Mouse (Mus musculus): ENCODE results near the gene D630039A03Rik. TPM values are rescaled to one million over a fixed set of nuclear protein-coding genes. Genes with fewer than 3 reads are reported as not detected.
"Not testable (repeated sequence)": the region's sequence is repeated elsewhere in the genome, so short reads cannot be mapped to it uniquely, and the experiment has no call there.

Gene D630039A03Rik
- polyA plus RNA-seq, 1 experiment from 2014 or later: 0.19 TPM

DNA sequence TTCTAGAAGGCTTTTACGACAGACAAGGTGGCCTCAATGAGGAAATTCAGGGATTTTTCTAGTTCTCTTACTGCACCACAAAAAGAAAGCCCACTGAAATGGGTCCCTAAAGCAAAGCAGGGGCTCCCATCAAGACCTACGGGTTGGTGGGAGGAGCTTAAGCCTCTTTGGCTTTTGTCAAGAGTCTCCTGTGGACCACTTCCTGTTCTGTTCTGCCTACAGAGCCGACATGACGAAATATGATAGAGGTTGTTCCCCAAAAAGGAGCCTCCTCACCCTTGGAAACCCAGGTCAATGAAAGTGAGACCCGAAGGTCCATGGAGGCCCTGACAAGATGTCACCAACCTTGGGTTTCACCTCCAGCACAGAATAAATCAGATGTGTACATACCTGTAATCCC lies 13.5 kb downstream of the D630039A03Rik start:
- WGBS: 87% methylated on average over 5 of the region's 5 CpGs
- H3K9ac ChIP-seq: no peak overlapping the region
- H3K4me3 ChIP-seq: no peak overlapping the region
- ATAC-seq (ENCODE audit: low FRiP score, low read depth): no peak
- no peaks in the 10 kb centered on the region for H3K27me3 ChIP-seq
- H3K9me3 ChIP-seq: no peaks in the 10 kb centered on the region
- H3K4me1 ChIP-seq (replicated peaks): peaks cover 5% of the 10 kb centered on the region; the same call in 1 of the 2 replicates
- H3K36me3 ChIP-seq: no peaks in the 10 kb centered on the region
- H3K4me2 ChIP-seq: no peak overlapping the region
- no peak overlapping the region for H3K27ac ChIP-seq (replicated peaks)

DNA sequence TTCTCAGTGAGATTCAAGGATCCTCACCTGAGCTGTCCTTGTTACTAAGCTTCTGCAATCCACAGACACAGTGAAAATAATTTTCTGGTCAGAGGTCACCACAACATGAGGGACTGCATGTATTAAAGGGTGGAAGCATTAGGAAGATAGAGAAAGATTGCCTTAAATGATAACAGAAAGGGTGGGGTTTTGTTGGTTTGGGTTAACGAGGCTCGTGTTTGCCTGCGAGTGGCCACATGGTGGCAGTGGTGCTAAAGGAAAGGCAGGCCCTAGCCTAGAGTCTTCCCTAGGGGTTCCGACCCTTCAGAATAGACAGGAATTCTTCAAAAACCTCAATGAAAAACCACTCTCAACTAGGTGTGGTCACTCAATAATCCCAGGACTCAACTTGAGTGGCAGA lies 14.9 kb downstream of the D630039A03Rik start:
- H3K9me3 ChIP-seq: no peaks in the 10 kb centered on the region
- H3K27ac ChIP-seq (replicated peaks): no peak overlapping the region
- WGBS: 12% methylated on average over 4 of the region's 4 CpGs
- no peak overlapping the region for H3K4me2 ChIP-seq
- H3K27me3 ChIP-seq: no peaks in the 10 kb centered on the region
- no peak overlapping the region for H3K9ac ChIP-seq
- no peak overlapping the region for H3K4me3 ChIP-seq
- H3K36me3 ChIP-seq: no peaks in the 10 kb centered on the region
- 0 out of 2 replicates have a peak, but pooled peaks have one; percentile 28 for ATAC-seq (ENCODE audit: low FRiP score, low read depth)
- peaks cover 5% of the 10 kb centered on the region; the same call in 1 of the 2 replicates for H3K4me1 ChIP-seq (replicated peaks)

DNA sequence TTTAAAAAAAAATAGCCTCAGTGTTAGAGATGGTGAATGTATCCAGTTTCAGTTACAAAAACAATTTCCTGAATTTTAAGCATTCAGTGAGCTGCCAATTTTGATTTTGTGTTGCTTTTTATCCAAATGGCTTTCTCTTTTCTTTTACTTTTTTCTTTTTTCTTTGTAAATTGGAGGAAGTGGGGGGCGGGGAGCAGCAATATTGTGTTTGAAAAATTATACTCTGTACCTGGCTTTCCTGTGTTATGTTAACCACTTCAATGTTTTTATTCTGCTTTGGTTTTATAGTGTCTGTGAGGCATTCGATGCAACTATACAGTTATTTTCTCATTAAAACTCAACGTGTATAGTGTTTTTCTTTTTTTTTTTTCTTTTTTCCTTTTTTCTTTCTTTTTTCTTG lies 19.5 kb downstream of the D630039A03Rik start:
- Histone ChIP-seq H3K9ac (no peak overlapping the region), H3K4me3 (no peak overlapping the region), H3K36me3 (no peaks in the 10 kb centered on the region), H3K9me3 (no peaks in the 10 kb centered on the region), H3K4me2 (no peak overlapping the region), H3K27me3 (no peaks in the 10 kb centered on the region), H3K27ac (replicated peaks) (no peak overlapping the region), H3K4me1 (replicated peaks) (peaks cover 4% of the 10 kb centered on the region)
- ATAC-seq (ENCODE audit: low FRiP score, low read depth): no peak
- 84% methylated on average over 3 of the region's 3 CpGs for WGBS

GRCm38 (mm10) chr4:57895902-57896301 lies 20.2 kb downstream of the D630039A03Rik start:
- no peaks in the 10 kb centered on the region for H3K9me3 ChIP-seq
- H3K4me3 ChIP-seq: no peak overlapping the region
- peaks cover 4% of the 10 kb centered on the region for H3K4me1 ChIP-seq (replicated peaks)
- no peaks in the 10 kb centered on the region for H3K36me3 ChIP-seq
- no peak overlapping the region for H3K4me2 ChIP-seq
- H3K27me3 ChIP-seq: no peaks in the 10 kb centered on the region
- no peak overlapping the region for H3K27ac ChIP-seq (replicated peaks)
- 67% methylated on average over 6 of the region's 6 CpGs for WGBS
- no peak for ATAC-seq (ENCODE audit: low FRiP score, low read depth)
- no peak overlapping the region for H3K9ac ChIP-seq

DNA sequence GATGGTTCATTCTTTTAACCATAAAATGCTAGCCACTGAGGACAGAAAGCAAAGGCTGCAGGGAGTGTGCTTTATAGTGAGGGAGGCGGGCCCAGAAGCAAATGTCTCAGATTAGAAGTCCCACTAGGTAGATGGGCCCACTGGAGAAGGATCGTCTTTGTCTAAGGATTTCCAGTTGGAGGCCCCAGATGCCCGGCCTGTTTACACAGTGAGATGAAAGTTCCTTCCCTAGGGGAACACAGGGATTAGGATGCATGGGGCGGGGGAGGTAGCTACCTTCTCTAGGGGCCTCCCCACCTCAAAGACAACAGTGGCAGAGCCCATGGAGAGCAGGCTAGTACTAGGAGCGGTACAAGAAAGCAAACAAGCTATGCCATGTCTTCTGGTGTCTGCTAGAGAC lies 21.0 kb downstream of the D630039A03Rik start:
- Histone ChIP-seq H3K4me2 (no peak overlapping the region), H3K27ac (replicated peaks) (no peak overlapping the region), H3K9ac (no peak overlapping the region), H3K36me3 (no peaks in the 10 kb centered on the region), H3K9me3 (no peaks in the 10 kb centered on the region), H3K4me1 (replicated peaks) (peaks cover 4% of the 10 kb centered on the region), H3K4me3 (no peak overlapping the region), H3K27me3 (no peaks in the 10 kb centered on the region)
- 44% methylated on average over 5 of the region's 5 CpGs for WGBS
- ATAC-seq (ENCODE audit: low FRiP score, low read depth): no peak

GRCm38 (mm10) chr4:57892001-57892586 lies 24.0 kb downstream of the D630039A03Rik start:
- Histone ChIP-seq H3K27ac (replicated peaks) (no peak overlapping the region), H3K4me2 (no peak overlapping the region), H3K4me1 (replicated peaks) (peaks cover 4% of the 10 kb centered on the region), H3K9me3 (no peaks in the 10 kb centered on the region), H3K36me3 (no peaks in the 10 kb centered on the region), H3K27me3 (no peaks in the 10 kb centered on the region), H3K9ac (no peak overlapping the region), H3K4me3 (no peak overlapping the region)
- WGBS: 38% methylated on average over 10 of the region's 10 CpGs
- no peak for ATAC-seq (ENCODE audit: low FRiP score, low read depth)

DNA sequence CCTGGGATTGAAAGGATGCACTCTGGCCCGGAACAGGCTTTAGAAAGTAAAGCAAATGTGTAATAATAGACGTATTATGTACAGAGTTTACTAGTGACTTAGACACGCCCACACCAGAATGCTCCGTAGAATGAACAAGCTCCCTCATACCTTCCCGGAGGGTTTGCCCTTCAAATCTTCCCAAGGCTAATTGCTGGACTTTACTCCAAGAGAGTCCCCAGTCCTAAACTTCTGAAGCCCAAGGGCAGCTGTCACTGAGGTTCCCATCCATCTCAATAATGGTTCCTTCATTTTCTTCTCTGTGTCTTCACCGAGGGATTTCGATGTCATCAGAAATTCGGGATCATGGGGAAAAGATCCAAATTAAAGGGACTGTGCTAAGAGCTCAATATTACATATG lies 26.3 kb downstream of the D630039A03Rik start:
- no peaks in the 10 kb centered on the region for H3K27me3 ChIP-seq
- no peak overlapping the region for H3K27ac ChIP-seq (replicated peaks)
- ATAC-seq (ENCODE audit: low FRiP score, low read depth): no peak
- H3K4me2 ChIP-seq: no peak overlapping the region
- H3K9ac ChIP-seq: no peak overlapping the region
- H3K4me1 ChIP-seq (replicated peaks): peaks cover 4% of the 10 kb centered on the region
- no peak overlapping the region for H3K4me3 ChIP-seq
- WGBS: 89% methylated on average over 8 of the region's 8 CpGs
- H3K9me3 ChIP-seq: no peaks in the 10 kb centered on the region
- no peaks in the 10 kb centered on the region for H3K36me3 ChIP-seq

DNA sequence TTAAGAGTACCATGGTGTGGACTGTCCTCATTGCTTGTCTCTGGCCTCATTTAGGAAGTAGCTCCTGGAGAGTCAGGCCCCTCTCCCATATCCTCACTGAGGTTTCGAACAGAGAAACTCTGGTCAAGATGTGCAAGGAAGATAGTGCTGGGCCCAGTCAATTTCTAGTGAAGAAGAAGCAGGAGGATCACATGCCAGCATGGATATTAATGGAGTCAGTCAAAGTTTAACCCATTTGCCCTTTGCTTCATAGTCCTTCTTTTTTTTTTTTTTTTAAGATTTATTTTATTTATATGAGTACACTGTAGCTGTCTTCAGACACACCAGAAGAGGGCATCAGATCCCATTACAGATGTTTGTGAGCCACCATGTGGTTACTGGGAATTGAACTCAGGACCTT lies 27.1 kb downstream of the D630039A03Rik start:
- 100% methylated on average over 1 of the region's 1 CpGs for WGBS
- not testable (repeated sequence) for H3K4me1 ChIP-seq (replicated peaks); H3K27ac ChIP-seq (replicated peaks); H3K9ac ChIP-seq; H3K9me3 ChIP-seq; ATAC-seq (ENCODE audit: low FRiP score, low read depth); H3K4me3 ChIP-seq; H3K27me3 ChIP-seq; H3K4me2 ChIP-seq; H3K36me3 ChIP-seq

DNA sequence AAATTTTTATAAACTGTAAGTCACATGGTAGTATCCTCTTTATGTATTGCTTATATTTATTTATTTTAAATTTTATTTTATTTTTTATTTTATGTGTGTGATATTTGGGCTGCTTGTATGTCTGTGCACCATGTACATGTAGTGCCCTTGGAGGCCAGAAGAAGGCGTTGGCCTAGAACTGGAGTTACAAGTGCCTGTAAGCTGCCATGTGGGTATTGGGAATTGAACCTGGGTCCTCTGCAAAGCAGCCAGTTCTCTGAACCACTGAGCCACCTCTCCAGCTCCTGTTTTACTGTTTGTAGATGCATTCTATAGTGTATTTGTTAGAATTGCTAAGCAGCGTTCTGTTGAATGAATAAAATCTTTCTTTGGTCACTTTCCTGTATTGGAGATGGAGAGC lies 27.9 kb downstream of the D630039A03Rik start:
- Histone ChIP-seq H3K27me3 (no peaks in the 10 kb centered on the region), H3K27ac (replicated peaks) (no peak overlapping the region), H3K4me2 (no peak overlapping the region), H3K4me1 (replicated peaks) (peaks cover 9% of the 10 kb centered on the region), H3K9ac (no peak overlapping the region), H3K4me3 (no peak overlapping the region), H3K9me3 (no peaks in the 10 kb centered on the region), H3K36me3 (no peaks in the 10 kb centered on the region)
- ATAC-seq (ENCODE audit: low FRiP score, low read depth): no peak
- WGBS: 88% methylated on average over 2 of the region's 2 CpGs

GRCm38 (mm10) chr4:57886888-57887230 lies 29.2 kb downstream of the D630039A03Rik start:
- no peak overlapping the region for H3K4me3 ChIP-seq
- no peaks in the 10 kb centered on the region for H3K9me3 ChIP-seq
- no peak overlapping the region for H3K9ac ChIP-seq
- no peak overlapping the region for H3K27ac ChIP-seq (replicated peaks)
- H3K4me2 ChIP-seq: no peak overlapping the region
- no peak for ATAC-seq (ENCODE audit: low FRiP score, low read depth)
- H3K36me3 ChIP-seq: no peaks in the 10 kb centered on the region
- no peaks in the 10 kb centered on the region for H3K27me3 ChIP-seq
- H3K4me1 ChIP-seq (replicated peaks): peaks cover 5% of the 10 kb centered on the region
- 93% methylated on average over 3 of the region's 3 CpGs for WGBS

GRCm38 (mm10) chr4:57886066-57886887 lies 29.8 kb downstream of the D630039A03Rik start:
- Histone ChIP-seq H3K27me3 (no peaks in the 10 kb centered on the region), H3K36me3 (no peaks in the 10 kb centered on the region), H3K9me3 (no peaks in the 10 kb centered on the region), H3K4me1 (replicated peaks) (peaks cover 5% of the 10 kb centered on the region; the same call in 1 of the 2 replicates), H3K4me3 (no peak overlapping the region), H3K4me2 (no peak overlapping the region), H3K27ac (replicated peaks) (no peak overlapping the region), H3K9ac (no peak overlapping the region)
- 0 out of 2 replicates have a peak, but pooled peaks have one; percentile 55 for ATAC-seq (ENCODE audit: low FRiP score, low read depth)
- 51% methylated on average over 11 of the region's 11 CpGs for WGBS

DNA sequence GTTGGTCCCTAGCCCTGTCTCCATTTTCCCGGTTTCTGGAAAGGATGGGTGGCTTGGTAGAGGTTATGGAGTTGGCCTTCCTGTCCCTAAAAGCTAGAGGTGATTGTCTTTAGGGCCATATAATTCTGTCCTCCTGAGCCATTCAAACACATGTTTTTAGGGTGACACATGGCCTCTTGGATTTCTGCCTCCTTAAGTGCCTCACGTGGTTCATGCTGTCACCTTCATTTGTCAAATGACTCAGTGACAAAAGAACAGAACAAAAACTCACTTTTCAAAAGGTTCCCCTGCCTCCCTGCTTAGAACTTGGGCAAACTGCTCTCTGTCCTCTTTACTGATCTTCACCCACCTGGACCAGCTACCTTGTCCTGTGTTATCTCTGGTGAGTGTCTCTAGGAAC lies 30.9 kb downstream of the D630039A03Rik start:
- WGBS: 57% methylated on average over 2 of the region's 2 CpGs
- Histone ChIP-seq H3K9ac (no peak overlapping the region), H3K36me3 (no peaks in the 10 kb centered on the region), H3K4me2 (no peak overlapping the region), H3K4me1 (replicated peaks) (peaks cover 5% of the 10 kb centered on the region; the same call in 1 of the 2 replicates), H3K27me3 (no peaks in the 10 kb centered on the region), H3K4me3 (no peak overlapping the region), H3K27ac (replicated peaks) (no peak overlapping the region), H3K9me3 (no peaks in the 10 kb centered on the region)
- ATAC-seq (ENCODE audit: low FRiP score, low read depth): no peak

Measured in hindbrain, embryonic 15.5 days (tissue).